Mouse (Mus musculus) neural tube, embryonic 15.5 days (tissue): ENCODE measurements around the gene Mgat1. TPM values are rescaled to one million over a fixed set of nuclear protein-coding genes. Genes with fewer than 3 reads are reported as not detected.
"Not testable (repeated sequence)": the region's sequence is repeated elsewhere in the genome, so short reads cannot be mapped to it uniquely, and the experiment has no call there.

Source experiments
- ATAC-seq: fragments of 200-750 bp; cut with Nextera tagmentation; 2 replicates; pipeline ENCODE4 v1.8.0; 2017; ENCODE audit warnings: mild to moderate bottlenecking, moderate TSS enrichment, moderate library complexity; ENCODE audit not compliant: low FRiP score
- H3K27ac ChIP-seq: fragments of 300-500 bp; sonication (generic); replicated peaks from 2 replicates; pipeline ENCODE4 v1.5.1; 2015; ENCODE audit warnings: mild to moderate bottlenecking, inconsistent platforms
- H3K27me3 ChIP-seq: fragments of 300-500 bp; sonication (generic); replicated peaks from 2 replicates; pipeline ENCODE4 v1.6.1; 2015; ENCODE audit warnings: inconsistent platforms
- H3K36me3 ChIP-seq: fragments of 300-500 bp; sonication (generic); 2 replicates; pipeline ENCODE4 v1.6.1; 2015; ENCODE audit warnings: inconsistent platforms
- H3K4me1 ChIP-seq: fragments of 300-500 bp; sonication (generic); 2 replicates; pipeline ENCODE4 v1.6.1; 2015; ENCODE audit warnings: inconsistent platforms
- H3K4me2 ChIP-seq: fragments of 300-500 bp; sonication (generic); 2 replicates; pipeline ENCODE4 v1.6.1; 2015; ENCODE audit warnings: inconsistent platforms, mild to moderate bottlenecking, moderate library complexity
- H3K4me3 ChIP-seq: fragments of 300-500 bp; sonication (generic); replicated peaks from 2 replicates; pipeline ENCODE4 v1.5.1; 2015; ENCODE audit warnings: mild to moderate bottlenecking, inconsistent platforms
- H3K9ac ChIP-seq: fragments of 300-500 bp; sonication (generic); replicated peaks from 2 replicates; pipeline ENCODE4 v1.6.1; 2015; ENCODE audit warnings: mild to moderate bottlenecking, inconsistent platforms
- H3K9me3 ChIP-seq: fragments of 300-500 bp; sonication (generic); replicated peaks from 2 replicates; pipeline ENCODE4 v1.6.1; 2016; ENCODE audit warnings: inconsistent platforms
- WGBS: fragments of 180-500 bp; shearing (Covaris S2); methylation state at CpG from one replicate; pipeline ENCODE4 v1.1.7; 2015; ENCODE audit warnings: mixed read lengths; 5-methylcytosine and 5-hydroxymethylcytosine counted together
- polyA plus RNA-seq: library from polyadenylated mRNA; unstranded; fragments of >200 nt; fragmentation: Nextera tagmentation; extraction: Ambion mirVana; gene quantifications from 2 replicates; pipeline ENCODE4 v1.2.1, GENCODE M21; 2015

Gene Mgat1
- polyA plus RNA-seq, result 34.0 and 46.2 TPM in 2 replicates

DNA sequence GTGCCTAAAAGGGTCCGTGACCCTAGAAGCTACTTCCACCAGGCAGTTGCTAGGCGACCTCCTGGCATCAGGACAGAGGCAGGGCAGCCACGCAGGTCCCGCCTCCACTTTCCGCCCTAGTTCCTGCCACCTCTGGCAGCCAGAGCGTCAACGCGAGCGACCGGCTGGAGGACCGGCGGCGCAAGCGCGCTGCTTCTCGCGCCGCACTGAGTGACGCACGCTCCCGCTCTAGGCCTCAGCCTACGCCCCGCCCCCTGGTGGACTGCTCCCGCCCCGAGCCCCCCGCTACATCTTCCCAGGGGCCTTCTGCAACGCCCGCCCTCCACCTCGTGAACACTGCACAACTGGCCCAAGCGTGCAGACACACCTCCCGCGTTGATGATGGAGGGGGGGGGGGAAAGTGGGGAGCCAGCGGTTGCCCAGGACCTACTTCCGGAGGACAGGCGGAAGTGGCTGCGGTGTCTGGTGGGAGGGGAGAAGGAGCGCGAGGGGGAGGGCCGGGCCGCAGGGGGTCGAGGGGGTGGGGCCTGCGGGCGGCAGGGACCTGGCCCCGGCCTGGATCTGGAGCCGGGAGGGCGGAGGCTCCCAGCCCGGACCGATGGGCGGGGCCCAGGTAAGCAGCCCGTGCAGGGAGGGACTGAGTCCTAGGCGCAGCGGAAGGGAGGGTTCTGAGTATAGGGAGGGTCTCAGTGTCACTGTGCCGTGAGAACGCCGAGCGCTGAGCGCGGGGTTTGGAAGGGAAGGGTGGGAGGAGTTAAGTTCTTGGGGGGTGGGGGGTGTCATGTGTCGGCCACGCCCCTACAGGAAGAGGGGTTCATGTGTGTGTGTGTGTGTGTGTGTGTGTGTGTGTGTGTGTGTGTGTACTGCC lies at the start of gene Mgat1:
TSS of gene Mgat1 (plus strand) at position 465 of the 868 bp plus-strand sequence.
- Histone ChIP-seq H3K4me2 (peak within 1 kb of the TSS; percentile 78), H3K4me3 (peak within 1 kb of the TSS; percentile 76), H3K9me3 (no peaks in the 10 kb centered on the region), H3K9ac (peak within 1 kb of the TSS; percentile 82), H3K27me3 (no peaks in the 10 kb centered on the region), H3K4me1 (peaks cover 37% of the 10 kb centered on the region), H3K36me3 (no peaks in the 10 kb centered on the region), H3K27ac (peak within 1 kb of the TSS; percentile 95)
- under 1% methylated on average over 53 of the region's 60 CpGs for WGBS
- peak; percentile 97 for ATAC-seq

DNA sequence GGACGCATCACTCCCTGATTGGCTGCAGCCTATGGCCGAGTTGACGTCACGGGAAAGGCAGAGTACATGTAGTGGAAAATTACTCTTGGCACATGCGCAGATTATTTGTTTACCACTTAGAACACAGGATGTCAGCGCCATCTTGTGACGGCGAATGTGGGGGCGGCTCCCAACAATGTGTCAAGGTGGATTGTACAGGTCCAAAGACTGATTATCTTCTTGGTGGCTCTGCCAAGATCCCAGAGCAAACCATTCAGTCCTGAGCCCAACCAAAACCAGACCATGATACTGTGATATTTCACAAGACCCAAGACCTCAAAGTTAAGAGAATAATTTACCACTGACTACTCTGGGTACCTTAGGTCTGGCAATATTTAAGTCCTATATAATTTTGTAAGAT lies 49.2 kb upstream of the Mgat1 start:
- not testable (repeated sequence) for H3K4me1 ChIP-seq, H3K27me3 ChIP-seq, H3K36me3 ChIP-seq, H3K9me3 ChIP-seq, H3K4me2 ChIP-seq, ATAC-seq, H3K27ac ChIP-seq, H3K4me3 ChIP-seq, H3K9ac ChIP-seq
- WGBS, result 96% methylated on average over 9 of the region's 9 CpGs

DNA sequence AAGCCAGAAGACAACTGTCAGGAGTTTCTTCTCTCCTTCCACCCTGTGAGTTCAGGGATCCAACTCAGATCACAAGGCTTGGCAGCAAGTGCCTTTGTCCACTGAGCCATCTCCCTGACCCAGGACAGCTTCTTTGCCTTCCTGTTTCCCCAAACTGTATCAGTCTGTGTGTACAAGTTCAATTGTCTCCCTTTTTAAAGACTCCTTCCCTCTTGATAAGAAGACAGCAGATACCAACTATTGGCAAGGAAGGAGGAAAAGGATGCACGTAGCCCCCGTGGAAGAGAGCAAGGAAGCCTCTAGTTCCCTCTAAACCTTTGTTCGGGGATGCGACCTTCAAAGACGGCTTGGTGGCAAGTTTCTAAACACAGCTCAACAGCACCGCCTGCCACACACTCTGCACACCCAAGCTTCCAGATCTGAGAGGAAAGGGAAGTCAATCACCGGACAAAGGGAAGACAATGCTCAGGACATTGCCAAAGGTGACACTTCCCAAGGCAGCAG lies 48.1 kb upstream of the Mgat1 start:
- H3K27ac ChIP-seq, result no peak overlapping the region
- no peak overlapping the region for H3K4me3 ChIP-seq
- no peak overlapping the region for H3K9ac ChIP-seq
- 86% methylated on average over 7 of the region's 7 CpGs for WGBS
- H3K9me3 ChIP-seq, result no peaks in the 10 kb centered on the region
- no peak for ATAC-seq
- no peaks in the 10 kb centered on the region for H3K27me3 ChIP-seq
- H3K4me2 ChIP-seq, result no peak overlapping the region
- H3K36me3 ChIP-seq, result no peaks in the 10 kb centered on the region
- H3K4me1 ChIP-seq, result no peaks in the 10 kb centered on the region

DNA sequence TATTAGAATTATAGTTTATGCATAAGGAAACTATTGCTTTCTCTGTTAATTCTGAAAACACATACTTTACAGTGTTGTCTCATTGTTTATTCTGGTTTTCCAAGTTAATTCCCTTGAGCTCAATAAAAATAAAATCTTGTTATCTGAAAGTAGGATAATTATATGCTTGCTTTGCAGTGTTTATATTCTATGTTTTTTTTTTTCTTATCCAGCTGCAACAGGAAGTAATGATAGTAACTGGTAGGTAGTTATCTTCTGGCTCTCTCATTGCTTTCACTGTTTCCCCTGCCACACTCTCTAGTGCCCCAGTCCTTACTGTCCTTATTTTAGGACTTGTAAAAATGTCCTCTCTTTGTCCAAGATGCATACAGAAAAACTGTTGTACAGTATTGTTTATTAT lies 43.3 kb upstream of the Mgat1 start:
- Histone ChIP-seq H3K27ac (no peak overlapping the region), H3K36me3 (no peaks in the 10 kb centered on the region), H3K27me3 (no peaks in the 10 kb centered on the region), H3K4me3 (no peak overlapping the region), H3K9me3 (no peaks in the 10 kb centered on the region), H3K9ac (no peak overlapping the region), H3K4me1 (peaks cover 22% of the 10 kb centered on the region), H3K4me2 (no peak overlapping the region)
- ATAC-seq, result no peak

DNA sequence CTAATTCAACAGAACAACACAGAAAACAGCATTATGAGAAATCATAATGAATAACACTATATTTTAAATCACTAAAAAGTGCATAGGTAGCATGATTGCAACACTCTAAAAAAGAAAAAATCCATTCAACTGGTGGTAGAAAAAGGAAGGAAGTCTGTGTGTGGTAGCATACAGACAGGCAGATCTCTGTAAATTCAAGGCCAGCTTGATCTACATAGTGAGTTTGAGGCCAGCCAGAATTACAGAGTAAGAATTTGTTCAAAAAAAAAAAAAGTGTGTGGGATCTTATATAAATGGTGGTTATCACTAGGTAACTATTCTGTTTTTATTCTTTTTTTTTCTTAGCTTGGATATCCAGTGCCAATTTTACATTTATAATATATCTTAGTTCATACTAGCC lies 42.8 kb upstream of the Mgat1 start:
- H3K9ac ChIP-seq, result no peak overlapping the region
- no peaks in the 10 kb centered on the region for H3K9me3 ChIP-seq
- H3K4me2 ChIP-seq, result no peak overlapping the region
- H3K27ac ChIP-seq, result no peak overlapping the region
- no peaks in the 10 kb centered on the region for H3K27me3 ChIP-seq
- ATAC-seq, result no peak
- H3K4me3 ChIP-seq, result no peak overlapping the region
- peaks cover 22% of the 10 kb centered on the region for H3K4me1 ChIP-seq
- H3K36me3 ChIP-seq, result no peaks in the 10 kb centered on the region

DNA sequence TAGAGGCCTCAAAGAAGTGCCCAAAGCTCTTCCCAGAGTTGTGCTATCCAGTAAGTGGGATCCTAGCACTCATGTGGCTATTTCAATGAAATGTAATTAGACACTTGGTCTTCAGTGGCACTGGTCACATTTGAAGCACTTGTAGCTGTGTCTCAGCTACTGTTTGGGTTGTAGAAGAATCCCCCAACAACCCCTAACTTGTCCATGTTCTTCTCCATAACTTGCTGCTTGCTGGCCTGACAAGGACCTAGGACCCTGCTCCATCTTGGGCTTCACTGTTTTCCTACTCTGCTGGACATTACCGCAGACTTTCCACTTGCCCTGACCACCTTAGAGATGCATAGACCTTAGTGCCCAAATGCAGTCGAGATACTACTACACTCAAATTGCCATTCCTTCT lies 41.9 kb upstream of the Mgat1 start:
- H3K4me1 ChIP-seq, result peaks cover 22% of the 10 kb centered on the region
- H3K36me3 ChIP-seq, result no peaks in the 10 kb centered on the region
- H3K4me2 ChIP-seq, result peak overlapping the region; percentile 90
- ATAC-seq, result no peak
- peak overlapping the region; percentile 92; the same call in 1 of the 2 replicates for H3K9ac ChIP-seq
- peak overlapping the region; percentile 97; the same call in 1 of the 2 replicates for H3K27ac ChIP-seq
- WGBS, result 71% methylated on average over 2 of the region's 2 CpGs
- H3K9me3 ChIP-seq, result no peaks in the 10 kb centered on the region
- no peaks in the 10 kb centered on the region for H3K27me3 ChIP-seq
- H3K4me3 ChIP-seq, result peak overlapping the region; percentile 92

DNA sequence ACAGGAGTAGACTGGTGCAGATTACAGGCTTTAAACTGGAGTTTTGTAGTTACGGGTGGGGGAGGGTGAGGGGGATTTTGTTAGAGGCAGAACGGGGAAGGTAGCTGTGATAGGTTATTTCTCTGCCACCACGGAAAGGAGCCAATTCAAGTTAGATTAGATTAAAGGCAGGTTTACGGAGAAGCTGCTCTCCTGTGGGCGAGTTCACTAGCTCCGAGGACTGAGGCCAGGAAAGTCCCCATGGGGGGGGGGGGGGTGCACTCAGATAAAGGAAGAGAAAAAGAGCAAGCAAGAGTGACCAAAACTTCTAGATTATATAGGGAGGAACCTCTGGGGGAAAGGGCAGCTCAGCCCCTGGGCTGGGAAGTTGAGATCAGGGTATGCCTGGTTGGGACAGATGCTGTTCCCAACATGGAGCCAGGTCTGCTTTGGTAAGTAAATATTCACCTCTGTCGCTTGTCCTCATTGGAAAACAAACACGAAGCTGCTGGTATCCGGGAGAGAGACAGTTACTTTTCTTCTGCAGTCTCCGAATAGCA lies 41.4 kb upstream of the Mgat1 start:
- H3K9ac ChIP-seq, result peak overlapping the region; percentile 92
- H3K27ac ChIP-seq, result peak overlapping the region; percentile 97
- H3K36me3 ChIP-seq, result peaks cover 2% of the 10 kb centered on the region; the same call in 1 of the 2 replicates
- peak overlapping the region; percentile 90 for H3K4me2 ChIP-seq
- H3K27me3 ChIP-seq, result no peaks in the 10 kb centered on the region
- peak; percentile 31; the same call in 1 of the 2 replicates for ATAC-seq
- peaks cover 22% of the 10 kb centered on the region for H3K4me1 ChIP-seq
- 5% methylated on average over 10 of the region's 10 CpGs for WGBS
- peak overlapping the region; percentile 92 for H3K4me3 ChIP-seq
- H3K9me3 ChIP-seq, result no peaks in the 10 kb centered on the region

DNA sequence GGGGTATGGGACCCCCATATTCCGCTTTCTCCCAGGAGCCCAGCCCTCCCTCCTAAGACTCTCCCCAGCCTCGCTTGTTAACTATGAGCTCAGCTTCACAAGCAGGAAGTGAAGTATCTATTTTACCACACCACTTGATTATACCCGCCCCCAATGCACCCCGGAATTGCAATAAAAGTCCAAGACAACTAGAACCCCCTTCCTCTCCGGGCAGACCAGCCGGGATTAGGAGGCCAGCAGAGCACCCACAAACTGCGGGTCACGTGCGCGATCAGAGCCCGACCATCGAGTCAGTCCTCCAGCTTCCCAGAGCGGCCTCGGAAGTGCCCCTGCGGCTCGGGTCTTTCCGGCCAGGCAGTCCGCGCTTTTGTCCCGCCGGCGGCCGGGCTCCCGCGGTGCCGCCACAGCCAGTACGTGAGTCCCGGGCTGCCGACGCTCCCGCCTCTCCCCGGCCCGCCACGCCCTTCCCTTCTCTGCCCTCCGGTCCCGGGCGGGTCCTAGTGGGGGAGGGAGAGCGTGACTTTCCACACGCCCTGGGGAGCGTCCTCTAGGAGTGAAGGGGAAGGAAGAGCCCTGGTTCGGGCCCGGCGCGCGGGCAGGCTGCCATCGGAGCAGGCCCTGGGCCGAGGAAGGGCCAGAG lies 40.7 kb upstream of the Mgat1 start, which contains the start of gene Zfp62:
TSS of gene Zfp62 (plus strand) at position 164 of the 640 bp plus-strand sequence.
- WGBS, result 0% methylated on average over 47 of the region's 47 CpGs
- Histone ChIP-seq H3K36me3 (peaks cover 3% of the 10 kb centered on the region; the same call in 1 of the 2 replicates), H3K4me3 (peak within 1 kb of the TSS; percentile 92), H3K9ac (peak within 1 kb of the TSS; percentile 92), H3K4me2 (peak within 1 kb of the TSS; percentile 90), H3K27me3 (no peaks in the 10 kb centered on the region), H3K9me3 (no peaks in the 10 kb centered on the region), H3K4me1 (peaks cover 22% of the 10 kb centered on the region), H3K27ac (peak within 1 kb of the TSS; percentile 97)
- ATAC-seq, result peak; percentile 94

DNA sequence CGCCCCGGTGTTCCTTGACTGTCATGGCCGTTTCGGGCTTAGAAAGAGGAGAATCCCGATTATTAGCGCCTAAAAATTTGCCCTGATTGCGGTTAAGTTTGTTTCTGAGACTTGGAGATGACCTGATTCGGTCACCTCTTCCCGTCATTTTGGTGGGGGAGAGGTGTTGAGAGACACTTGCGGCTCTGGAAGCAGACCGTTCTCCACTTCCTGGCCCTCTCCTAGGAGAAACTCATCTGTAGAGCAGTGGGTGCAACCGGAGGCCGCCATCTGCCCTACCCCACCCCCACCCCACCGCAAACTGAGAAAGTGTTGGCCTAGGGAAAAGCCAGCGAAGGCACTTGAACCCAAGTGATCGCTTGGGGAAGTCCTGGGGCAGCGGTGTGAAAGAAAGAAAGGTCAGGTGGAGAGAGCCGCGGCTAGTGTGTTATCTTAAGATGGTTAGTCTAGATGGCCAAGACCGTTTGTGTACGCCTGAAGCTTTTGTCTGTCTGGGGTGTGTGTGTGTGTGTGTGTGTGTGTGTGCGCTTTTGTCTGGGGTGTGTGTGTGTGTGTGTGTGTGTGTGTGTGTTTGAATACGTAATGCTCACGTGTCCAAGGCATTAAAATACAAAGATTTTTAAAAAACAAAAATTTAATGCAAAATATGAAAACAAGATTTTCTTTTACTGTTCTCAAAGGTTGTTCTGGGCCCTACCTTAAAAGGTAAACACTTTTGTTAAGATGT lies 40.1 kb upstream of the Mgat1 start:
- Histone ChIP-seq H3K27me3 (no peaks in the 10 kb centered on the region), H3K9ac (peak overlapping the region; percentile 92), H3K36me3 (peaks cover 3% of the 10 kb centered on the region; the same call in 1 of the 2 replicates), H3K4me1 (peaks cover 23% of the 10 kb centered on the region), H3K4me3 (peak overlapping the region; percentile 92), H3K4me2 (peak overlapping the region; percentile 90), H3K27ac (peak overlapping the region; percentile 97), H3K9me3 (no peaks in the 10 kb centered on the region)
- WGBS, result under 1% methylated on average over 24 of the region's 24 CpGs
- peak; percentile 82 for ATAC-seq

DNA sequence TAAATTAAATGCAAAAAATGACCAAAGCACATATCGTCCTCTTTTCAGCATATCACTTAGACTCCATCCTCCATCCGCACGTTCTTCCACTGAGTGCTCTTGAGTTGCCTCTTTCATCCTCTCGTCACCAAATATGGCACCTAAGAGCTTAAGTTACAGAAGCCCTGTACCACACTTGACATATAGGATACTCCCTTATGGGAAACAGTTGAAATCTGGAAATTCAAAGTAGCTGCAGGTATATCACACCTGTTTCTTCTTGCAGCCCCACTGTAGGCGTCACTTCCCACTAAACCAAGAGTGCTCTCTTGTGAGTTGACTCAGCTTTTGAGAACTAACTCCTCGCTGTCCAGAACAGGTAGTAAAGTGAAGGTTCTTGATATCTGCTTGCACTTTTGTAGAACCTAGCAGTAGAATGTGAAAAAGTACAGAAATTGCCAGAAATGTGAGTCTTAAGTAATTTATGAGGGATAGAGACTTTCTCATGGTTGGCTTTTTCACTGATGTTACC lies 38.9 kb upstream of the Mgat1 start:
- WGBS, result 84% methylated on average over 6 of the region's 6 CpGs
- Histone ChIP-seq H3K36me3 (peaks cover 3% of the 10 kb centered on the region; the same call in 1 of the 2 replicates), H3K9ac (no peak overlapping the region), H3K27me3 (no peaks in the 10 kb centered on the region), H3K4me3 (no peak overlapping the region), H3K9me3 (no peaks in the 10 kb centered on the region), H3K27ac (no peak overlapping the region), H3K4me1 (peaks cover 26% of the 10 kb centered on the region), H3K4me2 (peak overlapping the region; percentile 90)
- ATAC-seq, result no peak

DNA sequence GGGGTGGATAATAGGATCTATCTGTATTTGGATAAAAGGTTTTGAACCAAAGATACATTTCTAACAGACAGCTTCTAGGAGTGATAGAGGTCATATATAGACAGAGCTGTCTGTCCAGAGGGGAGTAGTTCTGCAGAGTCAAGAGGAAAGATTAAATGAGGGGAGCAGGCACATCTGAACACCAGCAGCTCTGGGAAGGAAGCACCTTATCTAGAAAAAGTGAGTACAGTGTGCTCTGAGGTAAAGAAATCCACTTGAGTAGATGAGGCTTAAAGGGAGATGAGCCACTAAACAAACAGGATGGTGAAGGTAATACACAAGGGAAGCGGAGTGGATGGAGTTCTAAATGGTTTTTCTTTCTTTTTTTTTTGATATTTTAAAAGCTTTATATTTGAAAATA lies 36.5 kb upstream of the Mgat1 start:
- peaks cover 3% of the 10 kb centered on the region; the same call in 1 of the 2 replicates for H3K36me3 ChIP-seq

More for the DNA sequence above, 36.5 kb upstream of the Mgat1 start:
- Histone ChIP-seq H3K27me3 (no peaks in the 10 kb centered on the region), H3K27ac (no peak overlapping the region), H3K9me3 (no peaks in the 10 kb centered on the region), H3K4me3 (no peak overlapping the region), H3K4me1 (peaks cover 19% of the 10 kb centered on the region), H3K4me2 (no peak overlapping the region), H3K9ac (no peak overlapping the region)
- 100% methylated on average over 1 of the region's 1 CpGs for WGBS
- no peak for ATAC-seq
